Mouse (Mus musculus): ENCODE data around the gene Trio. TPM values are rescaled to one million over a fixed set of nuclear protein-coding genes. Genes with fewer than 3 reads are reported as not detected.

Trio gene
- total and polyA plus RNA-seq, 3 experiments, result 0.66 TPM; not detected in 2

- H3K4me1 ChIP-seq (ENCODE audit: insufficient read depth, low read depth, low read length), result no peaks in the 10 kb centered on the region
- peaks cover 27% of the 10 kb centered on the region for H3K9me3 ChIP-seq (replicated peaks)
- TF ChIP-seq GATA1 (IDR thresholded peaks at IDR 0.05; ENCODE audit: borderline replicate concordance, low read length) (no peak), TAL1 (conservative IDR thresholded peaks at IDR 0.05; ENCODE audit: low read depth, low read length) (no peak), CTCF (IDR thresholded peaks at IDR 0.05; ENCODE audit: low read depth, low read length) (no peak), POLR2AphosphoS5 (IDR thresholded peaks at IDR 0.05; ENCODE audit: insufficient replicate concordance, low read depth, low read length) (no peak), GATA2 (IDR thresholded peaks at IDR 0.05; ENCODE audit: borderline replicate concordance, low read depth, low read length) (no peak)
- DNase-seq (ENCODE audit: low spot score) (no peak), ATAC-seq (ENCODE audit: extremely low read depth, insufficient number of reproducible peaks, low FRiP score, poor library complexity, severe bottlenecking) (no peak)
- no peak overlapping the region for H3K4me3 ChIP-seq (ENCODE audit: low read depth, low read length)
- H3K27me3 ChIP-seq (ENCODE audit: insufficient read depth, low read length), result no peaks in the 10 kb centered on the region
- H3K36me3 ChIP-seq (replicated peaks), result no peaks in the 10 kb centered on the region
These were observed 251.2 kb downstream of the Trio start for GRCm38 (mm10) chr15:27774481-27774880.

- H3K9me3 ChIP-seq (replicated peaks), result peaks cover 30% of the 10 kb centered on the region
- H3K4me3 ChIP-seq (ENCODE audit: low read depth, low read length), result no peak overlapping the region
- H3K27me3 ChIP-seq (ENCODE audit: insufficient read depth, low read length), result no peaks in the 10 kb centered on the region
- no peak for DNase-seq (ENCODE audit: low spot score)
- no peaks in the 10 kb centered on the region for H3K4me1 ChIP-seq (ENCODE audit: insufficient read depth, low read depth, low read length)
- TF ChIP-seq TAL1 (conservative IDR thresholded peaks at IDR 0.05; ENCODE audit: low read depth, low read length), result no peak
- TF ChIP-seq GATA1 (IDR thresholded peaks at IDR 0.05; ENCODE audit: borderline replicate concordance, low read length), result no peak
- ATAC-seq (ENCODE audit: extremely low read depth, insufficient number of reproducible peaks, low FRiP score, poor library complexity, severe bottlenecking), result no peak
- H3K36me3 ChIP-seq (replicated peaks), result no peaks in the 10 kb centered on the region
These were observed 253.5 kb downstream of the Trio start for GRCm38 (mm10) chr15:27772125-27772627.

- DNase-seq (ENCODE audit: low spot score), result no peak
- H3K9me3 ChIP-seq (replicated peaks), result peaks cover 28% of the 10 kb centered on the region
- no peak for ATAC-seq (ENCODE audit: extremely low read depth, insufficient number of reproducible peaks, low FRiP score, poor library complexity, severe bottlenecking)
- no peaks in the 10 kb centered on the region for H3K36me3 ChIP-seq (replicated peaks)
- TF ChIP-seq GATA1 (IDR thresholded peaks at IDR 0.05; ENCODE audit: borderline replicate concordance, low read length), result no peak
- no peak for TF ChIP-seq GATA2 (IDR thresholded peaks at IDR 0.05; ENCODE audit: borderline replicate concordance, low read depth, low read length)
- TF ChIP-seq POLR2AphosphoS5 (IDR thresholded peaks at IDR 0.05; ENCODE audit: insufficient replicate concordance, low read depth, low read length), result no peak
- TF ChIP-seq TAL1 (conservative IDR thresholded peaks at IDR 0.05; ENCODE audit: low read depth, low read length), result no peak
- no peak for TF ChIP-seq CTCF (IDR thresholded peaks at IDR 0.05; ENCODE audit: low read depth, low read length)
- H3K4me1 ChIP-seq (ENCODE audit: insufficient read depth, low read depth, low read length), result no peaks in the 10 kb centered on the region
- no peaks in the 10 kb centered on the region for H3K27me3 ChIP-seq (ENCODE audit: insufficient read depth, low read length)
- H3K4me3 ChIP-seq (ENCODE audit: low read depth, low read length), result no peak overlapping the region
These were observed 254.1 kb downstream of the Trio start for GRCm38 (mm10) chr15:27771581-27771980.

GRCm38 (mm10) chr15:27770513-27771196 lies 255.0 kb downstream of the Trio start:
- peaks cover 30% of the 10 kb centered on the region for H3K9me3 ChIP-seq (replicated peaks)
- H3K4me3 ChIP-seq (ENCODE audit: low read depth, low read length), result no peak overlapping the region
- DNase-seq (ENCODE audit: low spot score), result no peak
- no peak for ATAC-seq (ENCODE audit: extremely low read depth, insufficient number of reproducible peaks, low FRiP score, poor library complexity, severe bottlenecking)
- H3K4me1 ChIP-seq (ENCODE audit: insufficient read depth, low read depth, low read length), result no peaks in the 10 kb centered on the region
- TF ChIP-seq GATA2 (IDR thresholded peaks at IDR 0.05; ENCODE audit: borderline replicate concordance, low read depth, low read length), result no peak
- no peak for TF ChIP-seq GATA1 (IDR thresholded peaks at IDR 0.05; ENCODE audit: borderline replicate concordance, low read length)
- no peak for TF ChIP-seq POLR2AphosphoS5 (IDR thresholded peaks at IDR 0.05; ENCODE audit: insufficient replicate concordance, low read depth, low read length)
- TF ChIP-seq CTCF (IDR thresholded peaks at IDR 0.05; ENCODE audit: low read depth, low read length), result no peak
- no peak for TF ChIP-seq TAL1 (conservative IDR thresholded peaks at IDR 0.05; ENCODE audit: low read depth, low read length)
- no peaks in the 10 kb centered on the region for H3K36me3 ChIP-seq (replicated peaks)
- H3K27me3 ChIP-seq (ENCODE audit: insufficient read depth, low read length), result no peaks in the 10 kb centered on the region

GRCm38 (mm10) chr15:27761416-27761815 lies 264.2 kb downstream of the Trio start:
- TF ChIP-seq GATA1 (IDR thresholded peaks at IDR 0.05; ENCODE audit: borderline replicate concordance, low read length), result no peak
- TF ChIP-seq GATA2 (IDR thresholded peaks at IDR 0.05; ENCODE audit: borderline replicate concordance, low read depth, low read length), result no peak
- no peak for TF ChIP-seq CTCF (IDR thresholded peaks at IDR 0.05; ENCODE audit: low read depth, low read length)
- TF ChIP-seq POLR2AphosphoS5 (IDR thresholded peaks at IDR 0.05; ENCODE audit: insufficient replicate concordance, low read depth, low read length), result no peak
- TF ChIP-seq TAL1 (conservative IDR thresholded peaks at IDR 0.05; ENCODE audit: low read depth, low read length), result no peak
- no peak overlapping the region for H3K4me3 ChIP-seq (ENCODE audit: low read depth, low read length)
- ATAC-seq (ENCODE audit: extremely low read depth, insufficient number of reproducible peaks, low FRiP score, poor library complexity, severe bottlenecking), result no peak
- no peaks in the 10 kb centered on the region for H3K27me3 ChIP-seq (ENCODE audit: insufficient read depth, low read length)
- no peak for DNase-seq (ENCODE audit: low spot score)
- peaks cover 4% of the 10 kb centered on the region for H3K9me3 ChIP-seq (replicated peaks)
- H3K4me1 ChIP-seq (ENCODE audit: insufficient read depth, low read depth, low read length), result no peaks in the 10 kb centered on the region
- no peaks in the 10 kb centered on the region for H3K36me3 ChIP-seq (replicated peaks)

DNA sequence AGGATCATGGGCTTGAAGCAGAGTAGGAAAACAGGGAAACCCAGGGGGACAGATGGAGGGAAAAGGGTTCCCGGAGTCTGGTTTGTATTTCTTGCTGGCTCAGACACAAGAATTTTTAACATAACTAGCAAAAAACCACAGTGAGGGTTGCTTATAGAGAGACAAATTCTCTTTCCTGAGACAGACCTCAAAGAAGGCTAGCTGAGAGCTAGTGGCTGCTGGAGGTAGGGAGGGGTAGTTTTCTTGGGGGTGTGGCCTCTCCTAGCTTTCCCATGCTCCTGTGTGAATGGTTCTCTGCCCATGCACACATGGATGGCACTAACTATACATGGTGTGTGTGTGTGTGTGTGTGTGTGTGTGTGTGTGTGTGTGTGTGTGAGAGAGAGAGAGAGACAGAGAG lies 265.0 kb downstream of the Trio start:
- TF ChIP-seq POLR2AphosphoS5 (IDR thresholded peaks at IDR 0.05; ENCODE audit: insufficient replicate concordance, low read depth, low read length) (no peak), GATA2 (IDR thresholded peaks at IDR 0.05; ENCODE audit: borderline replicate concordance, low read depth, low read length) (no peak), TAL1 (conservative IDR thresholded peaks at IDR 0.05; ENCODE audit: low read depth, low read length) (no peak), GATA1 (IDR thresholded peaks at IDR 0.05; ENCODE audit: borderline replicate concordance, low read length) (no peak), CTCF (IDR thresholded peaks at IDR 0.05; ENCODE audit: low read depth, low read length) (no peak)
- ATAC-seq (ENCODE audit: extremely low read depth, insufficient number of reproducible peaks, low FRiP score, poor library complexity, severe bottlenecking), result no peak
- H3K27me3 ChIP-seq (ENCODE audit: insufficient read depth, low read length), result no peaks in the 10 kb centered on the region
- DNase-seq (ENCODE audit: low spot score), result no peak
- H3K36me3 ChIP-seq (replicated peaks), result no peaks in the 10 kb centered on the region
- H3K4me1 ChIP-seq (ENCODE audit: insufficient read depth, low read depth, low read length), result no peaks in the 10 kb centered on the region
- no peak overlapping the region for H3K4me3 ChIP-seq (ENCODE audit: low read depth, low read length)
- H3K9me3 ChIP-seq (replicated peaks), result no peaks in the 10 kb centered on the region

Data from G1E (cell line).